Mouse (Mus musculus): ENCODE data around the gene Pik3cd. TPM values are rescaled to one million over a fixed set of nuclear protein-coding genes. Genes with fewer than 3 reads are reported as not detected.

Pik3cd gene
- total RNA-seq, 2 experiments from 2014 or later = 7.5 to 12.1 TPM

- DNase-seq = no peak
Observed at GRCm38 (mm10) chr4:149724916-149725470, 22.6 kb upstream of the Pik3cd start.

- peak; percentile 71 for DNase-seq
Observed at GRCm38 (mm10) chr4:149723855-149724731, 21.7 kb upstream of the Pik3cd start.

- DNase-seq = no peak
Observed at GRCm38 (mm10) chr4:149723021-149723390, 20.6 kb upstream of the Pik3cd start.

GRCm38 (mm10) chr4:149722104-149723020, 20.0 kb upstream of the Pik3cd start:
- no peak for DNase-seq

- DNase-seq = no peak
Observed at GRCm38 (mm10) chr4:149721163-149721562, 18.8 kb upstream of the Pik3cd start.

GRCm38 (mm10) chr4:149719686-149720085, 17.3 kb upstream of the Pik3cd start:
- peak; percentile 54 for DNase-seq

- DNase-seq = no peak
Observed at GRCm38 (mm10) chr4:149714542-149714941, 12.2 kb upstream of the Pik3cd start.

GRCm38 (mm10) chr4:149711955-149712354, 9.6 kb upstream of the Pik3cd start:
- peak; percentile 71 for DNase-seq

- no peak for DNase-seq
Observed at GRCm38 (mm10) chr4:149711485-149711884, 9.1 kb upstream of the Pik3cd start.

- peak; percentile 61 for DNase-seq
Observed at GRCm38 (mm10) chr4:149710510-149710909, 8.1 kb upstream of the Pik3cd start.

GRCm38 (mm10) chr4:149705941-149706340, 3.6 kb upstream of the Pik3cd start:
- DNase-seq = no peak

- no peak for DNase-seq
Observed at GRCm38 (mm10) chr4:149705298-149705697, 2.9 kb upstream of the Pik3cd start.

- peak; percentile 37 for DNase-seq
Observed at GRCm38 (mm10) chr4:149701426-149702209, 753 bp downstream of the Pik3cd start.

GRCm38 (mm10) chr4:149699953-149700352, 2.4 kb downstream of the Pik3cd start:
- no peak for DNase-seq

- DNase-seq = peak; percentile 69
Observed at GRCm38 (mm10) chr4:149698197-149698821, 4.1 kb downstream of the Pik3cd start.

GRCm38 (mm10) chr4:149697506-149698196, 4.7 kb downstream of the Pik3cd start:
- DNase-seq = no peak

- DNase-seq = peak; percentile 29
Observed at GRCm38 (mm10) chr4:149696189-149696971, 6.0 kb downstream of the Pik3cd start.

GRCm38 (mm10) chr4:149691368-149691767, 11.0 kb downstream of the Pik3cd start:
- no peak for DNase-seq

- DNase-seq = no peak
Observed at GRCm38 (mm10) chr4:149690828-149691280, 11.5 kb downstream of the Pik3cd start.
